Mouse (Mus musculus): ENCODE measurements at regions not wholly inside any gene's neighbourhood (a gene's known extent, or its start where the extent isn't known, plus 50 kb on each side); places are given as distances from the start of the nearest gene placed in this dataset.

GRCm38 (mm10) chr7:51339841-51340540 lies 170.8 kb upstream of the Ano5 start:
- TF ChIP-seq CTCF (IDR thresholded peaks at IDR 0.05; ENCODE audit: insufficient read depth, low read length) (no peak), POLR2A (IDR thresholded peaks at IDR 0.05; ENCODE audit: borderline replicate concordance, extremely low read depth, low read depth, low read length) (no peak)
